Mouse (Mus musculus) embryonic facial prominence, embryonic 12.5 days (tissue): ENCODE measurements around the gene Flot1. TPM values are rescaled to one million over a fixed set of nuclear protein-coding genes. Genes with fewer than 3 reads are reported as not detected.

Source experiments
- ATAC-seq: fragments of 200-750 bp; cut with Nextera tagmentation; 2 replicates; pipeline ENCODE4 v1.8.0; 2017; ENCODE audit not compliant: insufficient number of reproducible peaks, insufficient read depth, low FRiP score, low TSS enrichment
- H3K27ac ChIP-seq: fragments of 300-500 bp; sonication (generic); 2 replicates; pipeline ENCODE4 v1.5.1; 2016; ENCODE audit warnings: mild to moderate bottlenecking
- H3K27me3 ChIP-seq: fragments of 300-500 bp; sonication (generic); 2 replicates; pipeline ENCODE4 v1.6.1; 2016; ENCODE audit warnings: mild to moderate bottlenecking, moderate library complexity
- H3K36me3 ChIP-seq: fragments of 300-500 bp; sonication (generic); 2 replicates; pipeline ENCODE4 v1.6.1; 2016; ENCODE audit warnings: mild to moderate bottlenecking
- H3K4me1 ChIP-seq: fragments of 300-500 bp; sonication (generic); 2 replicates; pipeline ENCODE4 v1.6.1; 2016
- H3K4me2 ChIP-seq: fragments of 300-500 bp; sonication (generic); replicated peaks from 2 replicates; pipeline ENCODE4 v1.6.1; 2016; ENCODE audit warnings: mild to moderate bottlenecking, moderate library complexity
- H3K4me3 ChIP-seq: fragments of 300-500 bp; sonication (generic); 2 replicates; pipeline ENCODE4 v1.5.1; 2016; ENCODE audit warnings: mild to moderate bottlenecking
- H3K9ac ChIP-seq: fragments of 300-500 bp; sonication (generic); 2 replicates; pipeline ENCODE4 v1.6.1; 2016; ENCODE audit warnings: mild to moderate bottlenecking, moderate library complexity
- H3K9me3 ChIP-seq: fragments of 300-500 bp; sonication (generic); 2 replicates; pipeline ENCODE4 v1.6.1; 2016; ENCODE audit warnings: mild to moderate bottlenecking, moderate library complexity
- WGBS: fragments of 180-500 bp; shearing (Covaris S2); methylation state at CpG from one replicate; pipeline ENCODE4 v1.1.7; 2016; 5-methylcytosine and 5-hydroxymethylcytosine counted together
- polyA plus RNA-seq: library from polyadenylated mRNA; unstranded; fragments of >200 nt; fragmentation: Nextera tagmentation; extraction: Ambion mirVana; gene quantifications from 2 replicates; pipeline ENCODE4 v1.2.1, GENCODE M21; 2016

The Flot1 gene
- 50.7 and 60.3 TPM in 2 replicates for polyA plus RNA-seq

DNA sequence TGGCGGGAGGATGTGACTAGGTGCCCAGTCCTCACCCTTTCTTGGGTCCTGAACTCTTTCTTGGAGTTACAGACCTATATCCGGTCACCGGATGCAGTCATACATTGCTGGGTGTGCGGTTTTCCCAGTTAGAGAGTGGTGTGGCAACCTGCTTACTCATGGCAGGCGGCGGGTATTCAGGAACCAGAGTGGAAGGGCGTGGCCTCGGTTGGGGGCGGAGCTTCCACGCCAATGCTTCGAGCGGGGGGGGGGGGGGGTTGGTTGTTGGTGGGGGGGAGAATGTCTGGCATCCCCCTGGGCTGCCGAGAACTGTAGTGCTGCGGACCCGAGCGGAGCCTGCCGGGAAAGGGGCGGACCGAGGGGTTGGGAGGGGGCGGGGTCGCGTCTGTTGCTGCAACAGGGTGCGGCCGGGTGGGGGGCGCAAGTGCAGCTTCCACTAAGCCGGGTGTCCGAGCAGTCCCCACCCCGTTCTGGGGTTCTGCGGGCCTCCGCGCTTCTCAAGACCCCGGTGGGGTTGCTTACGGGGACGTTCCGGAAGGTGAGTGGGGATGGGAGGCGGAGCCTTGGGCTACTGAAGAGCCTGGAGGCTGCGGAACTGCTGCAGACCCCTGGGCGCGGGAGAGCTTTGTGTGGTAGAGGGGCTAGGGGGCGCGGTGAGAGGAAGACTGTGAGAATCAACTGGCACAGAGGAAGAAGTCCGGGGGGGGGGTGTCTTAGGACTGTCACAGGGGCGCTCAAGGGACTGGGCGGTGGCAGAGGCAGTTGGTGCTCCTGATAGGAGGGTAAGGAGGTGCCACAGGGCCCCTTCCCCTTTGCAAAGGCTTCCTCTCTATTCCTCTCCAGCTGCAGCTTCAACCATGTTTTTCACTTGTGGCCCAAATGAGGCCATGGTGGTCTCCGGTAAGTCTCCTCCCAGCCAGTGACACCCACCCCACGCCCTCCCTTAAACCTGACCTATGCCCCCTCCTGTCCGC is at the start of gene Flot1:
Gene Flot1, plus strand, starts transcription at position 267 of the 974 bp plus-strand sequence.
- no peaks in the 10 kb centered on the region for H3K9me3 ChIP-seq
- H3K36me3 ChIP-seq = peaks cover 28% of the 10 kb centered on the region
- peak within 1 kb of the TSS; percentile 74 for H3K9ac ChIP-seq
- peak within 1 kb of the TSS; percentile 60 for H3K4me3 ChIP-seq
- ATAC-seq = peak; percentile 87
- no peaks in the 10 kb centered on the region for H3K27me3 ChIP-seq
- peaks cover 9% of the 10 kb centered on the region for H3K4me1 ChIP-seq
- peak within 1 kb of the TSS; percentile 93 for H3K4me2 ChIP-seq
- WGBS = 1% methylated on average over 40 of the region's 47 CpGs
- peak within 1 kb of the TSS; percentile 84 for H3K27ac ChIP-seq

DNA sequence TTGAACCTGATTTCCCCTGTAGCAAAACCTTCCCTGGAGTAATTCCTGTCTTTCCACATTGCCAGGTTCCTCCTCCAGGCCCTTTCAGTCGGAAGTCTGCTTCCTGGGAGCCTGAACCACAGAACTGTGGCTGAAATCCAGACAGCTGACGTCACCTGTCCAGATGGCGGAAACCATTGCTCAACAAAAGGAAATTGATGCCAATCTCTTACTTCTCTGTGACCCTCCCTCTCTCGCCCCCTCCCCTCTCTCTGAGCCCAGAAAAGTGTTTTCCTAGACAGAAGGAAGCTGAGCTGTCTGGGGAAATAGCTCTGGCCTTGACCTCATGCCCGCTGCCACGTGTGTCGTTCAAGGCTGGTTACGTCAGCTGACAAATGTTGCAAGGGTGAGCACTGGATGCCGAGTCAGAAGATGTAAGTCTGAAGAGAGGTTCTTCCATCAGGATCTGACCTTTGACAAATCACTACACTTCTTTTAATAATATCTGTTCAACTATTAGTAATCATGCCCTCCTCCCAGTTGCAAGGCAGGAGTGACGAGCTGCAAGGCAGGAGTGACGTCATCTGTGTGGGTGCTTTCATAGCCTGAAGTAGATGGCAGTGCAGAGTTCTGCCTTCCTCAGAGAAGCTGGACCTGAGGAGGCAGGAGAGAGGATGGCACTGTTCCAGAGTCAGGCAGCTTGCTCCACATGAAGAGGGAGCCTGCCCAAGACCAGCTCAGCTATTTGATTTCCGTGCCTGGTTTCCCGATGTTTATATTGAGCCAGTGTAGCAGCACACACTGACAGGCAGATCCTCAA is 46.0 kb upstream of the Flot1 start:
- ATAC-seq = no peak
- peak overlapping the region; percentile 50; the same call in 1 of the 2 replicates for H3K27ac ChIP-seq

DNA sequence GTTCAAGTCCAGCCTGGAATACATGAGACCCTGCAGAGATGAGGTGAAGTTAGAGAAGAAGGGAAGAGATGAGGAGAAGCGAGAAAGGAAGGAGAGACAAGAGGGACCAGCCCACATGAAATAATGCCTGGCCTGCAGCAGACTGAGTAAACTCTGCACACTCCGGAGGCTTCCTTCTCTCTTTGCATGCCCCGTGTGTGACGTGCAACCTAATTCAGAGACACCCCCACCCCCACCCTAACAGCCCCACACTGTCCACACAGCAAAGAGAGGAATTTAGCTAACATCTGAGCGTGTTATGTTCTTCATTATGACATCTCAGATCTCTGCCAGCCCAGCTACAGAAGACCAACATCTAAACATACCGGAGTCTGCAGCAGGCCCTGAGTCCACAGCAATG is 44.1 kb upstream of the Flot1 start:
- H3K4me2 ChIP-seq = no peak overlapping the region
- no peak overlapping the region for H3K27ac ChIP-seq

More for the DNA sequence above, 46.0 kb upstream of the Flot1 start:
- Histone ChIP-seq H3K27me3 (no peaks in the 10 kb centered on the region), H3K9ac (no peak overlapping the region), H3K4me3 (no peak overlapping the region), H3K9me3 (no peaks in the 10 kb centered on the region), H3K4me2 (no peak overlapping the region), H3K4me1 (peaks cover 10% of the 10 kb centered on the region), H3K36me3 (no peaks in the 10 kb centered on the region)
- 47% methylated on average over 13 of the region's 13 CpGs for WGBS

DNA sequence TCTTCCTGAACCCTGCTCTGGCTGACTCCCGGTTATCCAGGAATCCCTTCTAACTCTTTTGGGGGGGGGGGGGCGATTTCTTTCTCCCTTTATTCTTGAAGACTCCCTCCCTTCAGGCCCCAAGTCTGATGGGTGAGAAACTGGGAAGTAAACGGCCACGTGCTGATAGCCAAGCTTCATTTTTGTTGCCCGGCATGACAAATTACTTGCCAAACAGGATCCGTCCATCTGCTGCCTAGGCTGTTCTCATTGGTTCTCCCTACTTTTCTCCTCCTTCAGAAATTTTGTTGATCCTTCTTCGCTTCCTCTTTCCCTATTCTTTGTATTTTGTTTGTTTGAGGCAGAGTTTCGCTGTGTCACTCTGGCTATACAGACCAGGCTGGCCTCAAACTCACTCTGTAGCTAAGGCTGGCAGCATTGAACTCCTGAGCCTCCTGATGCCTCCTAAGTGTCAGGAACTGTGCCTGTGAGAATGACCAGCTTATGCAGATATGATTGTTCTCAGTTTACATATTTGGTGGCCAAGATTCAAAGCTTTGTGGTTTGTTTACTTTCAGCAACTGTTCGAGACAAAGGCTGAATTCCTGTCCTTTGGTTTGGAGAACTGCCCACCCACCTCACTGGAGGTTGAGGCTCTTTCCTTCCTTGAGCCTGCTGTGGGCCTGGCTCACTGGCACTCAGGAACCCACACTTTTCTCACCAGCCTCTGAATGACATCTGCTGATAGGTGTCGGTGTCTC is 43.4 kb upstream of the Flot1 start:
- no peak for ATAC-seq
- Histone ChIP-seq H3K27me3 (no peaks in the 10 kb centered on the region), H3K4me1 (peaks cover 10% of the 10 kb centered on the region), H3K27ac (no peak overlapping the region), H3K4me2 (no peak overlapping the region), H3K4me3 (no peak overlapping the region), H3K36me3 (no peaks in the 10 kb centered on the region), H3K9ac (no peak overlapping the region), H3K9me3 (no peaks in the 10 kb centered on the region)
- 65% methylated on average over 10 of the region's 10 CpGs for WGBS

More for the DNA sequence above, 44.1 kb upstream of the Flot1 start:
- no peak for ATAC-seq
- H3K4me3 ChIP-seq = no peak overlapping the region
- H3K9me3 ChIP-seq = no peaks in the 10 kb centered on the region
- 62% methylated on average over 6 of the region's 6 CpGs for WGBS
- H3K9ac ChIP-seq = no peak overlapping the region
- H3K4me1 ChIP-seq = peaks cover 10% of the 10 kb centered on the region
- no peaks in the 10 kb centered on the region for H3K36me3 ChIP-seq
- no peaks in the 10 kb centered on the region for H3K27me3 ChIP-seq

DNA sequence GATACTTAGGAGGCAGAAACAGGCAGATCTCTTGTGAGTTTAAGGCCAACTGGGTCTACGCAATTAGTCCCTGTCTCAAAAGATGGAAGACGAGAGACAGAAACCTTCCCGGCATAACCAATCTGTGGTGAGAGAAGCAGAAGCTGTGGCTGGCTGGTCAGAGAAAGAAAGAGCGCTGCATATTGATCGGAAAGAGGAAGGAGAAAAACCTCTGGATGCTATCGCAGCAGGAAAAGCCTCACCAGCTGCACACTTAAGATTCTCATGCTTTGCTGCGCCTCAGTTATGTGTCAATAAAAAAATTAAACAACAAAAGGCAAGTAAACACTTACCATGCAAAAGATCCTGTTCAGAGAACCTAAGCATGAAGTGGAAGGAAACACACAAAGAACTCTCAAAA is 42.7 kb upstream of the Flot1 start:
- H3K4me2 ChIP-seq = no peak overlapping the region
- H3K4me3 ChIP-seq = no peak overlapping the region
- WGBS = 93% methylated on average over 7 of the region's 7 CpGs
- H3K36me3 ChIP-seq = no peaks in the 10 kb centered on the region
- H3K9me3 ChIP-seq = no peaks in the 10 kb centered on the region
- no peaks in the 10 kb centered on the region for H3K27me3 ChIP-seq
- no peak overlapping the region for H3K27ac ChIP-seq
- peaks cover 10% of the 10 kb centered on the region for H3K4me1 ChIP-seq
- H3K9ac ChIP-seq = no peak overlapping the region
- ATAC-seq = no peak

DNA sequence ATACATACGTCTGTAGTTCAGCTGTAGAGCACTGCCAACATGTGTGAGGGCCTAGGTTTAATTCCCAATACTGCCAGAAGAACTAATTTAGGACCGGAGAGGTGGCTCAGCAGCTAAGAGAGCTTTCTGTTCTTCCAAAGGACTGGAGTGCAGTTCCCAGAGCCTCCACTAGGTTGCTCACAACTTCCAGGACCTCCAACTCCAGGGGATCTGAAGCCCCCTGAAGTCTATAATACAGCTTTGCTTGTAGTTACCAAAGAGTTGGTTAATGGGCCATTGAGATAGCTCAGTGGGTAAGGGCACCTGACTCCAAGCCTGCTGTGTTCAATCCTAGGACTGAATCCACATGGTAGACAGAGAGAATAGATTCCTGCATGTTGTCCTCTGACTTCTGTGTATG is 40.6 kb upstream of the Flot1 start:
- H3K9ac ChIP-seq = no peak overlapping the region
- H3K4me1 ChIP-seq = peaks cover under 1% of the 10 kb centered on the region; the same call in 1 of the 2 replicates
- H3K9me3 ChIP-seq = no peaks in the 10 kb centered on the region
- H3K27ac ChIP-seq = no peak overlapping the region
- H3K27me3 ChIP-seq = no peaks in the 10 kb centered on the region
- no peak for ATAC-seq
- WGBS = 69% methylated on average over 2 of the region's 2 CpGs
- H3K36me3 ChIP-seq = no peaks in the 10 kb centered on the region
- H3K4me2 ChIP-seq = no peak overlapping the region
- no peak overlapping the region for H3K4me3 ChIP-seq

DNA sequence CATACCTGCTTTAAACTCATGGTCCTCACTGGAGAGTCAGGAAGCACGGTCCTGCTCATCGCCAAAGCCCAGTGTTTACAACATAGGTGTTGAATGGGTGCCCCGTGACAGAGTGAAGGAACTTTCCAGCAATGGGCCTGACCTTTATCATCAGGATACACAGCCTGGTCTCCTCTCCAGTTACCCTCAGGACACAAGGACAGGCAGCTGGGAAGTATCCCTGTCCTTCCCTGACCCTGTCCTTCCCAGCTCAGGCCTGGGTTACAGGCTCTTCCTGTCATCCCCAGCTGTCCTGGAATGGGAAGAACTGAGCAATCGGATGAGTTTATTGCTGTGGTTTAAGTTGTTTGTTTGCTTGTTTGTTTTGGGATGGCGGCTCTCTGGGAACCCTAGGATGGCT is 40.1 kb upstream of the Flot1 start:
- 82% methylated on average over 5 of the region's 5 CpGs for WGBS
- Histone ChIP-seq H3K4me1 (no peaks in the 10 kb centered on the region), H3K4me3 (no peak overlapping the region), H3K27ac (no peak overlapping the region), H3K27me3 (no peaks in the 10 kb centered on the region), H3K36me3 (no peaks in the 10 kb centered on the region), H3K9ac (no peak overlapping the region), H3K4me2 (no peak overlapping the region), H3K9me3 (no peaks in the 10 kb centered on the region)
- ATAC-seq = no peak

DNA sequence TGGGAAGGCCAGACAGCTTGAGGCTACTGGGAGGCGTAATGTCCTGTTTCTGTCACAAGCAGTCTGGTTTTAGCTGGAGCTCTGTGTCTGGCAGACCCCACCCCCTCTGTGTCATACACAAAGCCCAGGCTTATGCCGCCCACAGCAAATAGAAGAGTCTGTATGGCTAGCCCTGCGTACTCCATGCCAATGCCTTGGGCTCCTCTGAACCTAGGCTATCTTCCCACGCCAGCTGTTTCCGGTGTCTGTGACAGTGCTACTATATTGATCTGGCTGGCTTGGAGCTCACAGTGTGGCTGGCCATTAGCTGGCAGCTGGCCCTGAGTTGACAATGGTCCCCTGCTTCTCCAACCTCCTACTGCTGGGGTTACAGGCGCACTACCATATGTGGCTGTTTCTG is 39.1 kb upstream of the Flot1 start:
- H3K36me3 ChIP-seq = no peaks in the 10 kb centered on the region

DNA sequence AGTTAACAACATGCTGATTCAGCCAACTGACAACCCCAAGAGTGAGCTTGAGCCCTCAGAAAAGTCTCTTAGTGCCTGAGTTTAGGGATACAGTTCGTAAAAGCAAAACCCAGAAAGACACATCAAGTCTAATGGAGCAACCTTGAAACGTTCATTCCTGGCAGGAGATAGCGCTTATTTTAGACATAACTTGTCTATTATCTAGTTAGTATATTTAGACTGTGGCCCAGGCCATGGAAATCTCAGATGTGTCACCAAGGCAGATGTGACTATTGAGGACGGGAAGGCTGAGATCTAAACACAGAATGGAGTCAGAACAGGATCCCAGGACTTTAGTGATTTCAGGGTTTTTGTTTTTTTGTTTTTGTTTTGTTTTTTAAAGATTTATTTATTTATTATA is 37.9 kb upstream of the Flot1 start:
- H3K4me1 ChIP-seq = no peaks in the 10 kb centered on the region
- no peak overlapping the region for H3K4me3 ChIP-seq
- 90% methylated on average over 4 of the region's 4 CpGs for WGBS
- no peak for ATAC-seq
- no peak overlapping the region for H3K9ac ChIP-seq
- no peaks in the 10 kb centered on the region for H3K27me3 ChIP-seq
- H3K27ac ChIP-seq = no peak overlapping the region
- no peaks in the 10 kb centered on the region for H3K9me3 ChIP-seq
- H3K4me2 ChIP-seq = no peak overlapping the region
- H3K36me3 ChIP-seq = no peaks in the 10 kb centered on the region

More for the DNA sequence above, 39.1 kb upstream of the Flot1 start:
- no peak overlapping the region for H3K4me3 ChIP-seq
- no peak overlapping the region for H3K27ac ChIP-seq
- no peak overlapping the region for H3K4me2 ChIP-seq
- peak; percentile 28; the same call in 1 of the 2 replicates for ATAC-seq
- no peaks in the 10 kb centered on the region for H3K27me3 ChIP-seq
- H3K4me1 ChIP-seq = no peaks in the 10 kb centered on the region
- no peaks in the 10 kb centered on the region for H3K9me3 ChIP-seq
- WGBS = 75% methylated on average over 6 of the region's 6 CpGs
- H3K9ac ChIP-seq = no peak overlapping the region

DNA sequence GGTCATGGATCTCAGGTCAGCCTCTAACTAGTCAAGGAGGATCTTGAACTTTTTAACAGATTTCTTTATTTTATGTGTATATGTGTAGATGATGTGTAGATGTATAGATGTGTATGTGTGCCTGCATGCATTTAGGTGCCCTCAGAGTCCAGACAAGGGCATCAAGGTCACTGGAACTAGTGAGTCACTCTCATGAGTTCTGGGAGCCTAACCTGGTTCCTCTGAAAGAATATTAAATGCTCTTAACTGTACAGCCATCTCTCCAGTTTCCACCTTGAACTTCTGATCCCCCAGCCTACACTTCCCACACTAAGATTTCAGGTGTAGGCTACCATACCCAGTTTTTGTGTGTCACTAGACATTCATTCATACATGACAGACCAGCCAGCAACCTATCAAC is 35.5 kb upstream of the Flot1 start:
- no peak overlapping the region for H3K4me2 ChIP-seq

DNA sequence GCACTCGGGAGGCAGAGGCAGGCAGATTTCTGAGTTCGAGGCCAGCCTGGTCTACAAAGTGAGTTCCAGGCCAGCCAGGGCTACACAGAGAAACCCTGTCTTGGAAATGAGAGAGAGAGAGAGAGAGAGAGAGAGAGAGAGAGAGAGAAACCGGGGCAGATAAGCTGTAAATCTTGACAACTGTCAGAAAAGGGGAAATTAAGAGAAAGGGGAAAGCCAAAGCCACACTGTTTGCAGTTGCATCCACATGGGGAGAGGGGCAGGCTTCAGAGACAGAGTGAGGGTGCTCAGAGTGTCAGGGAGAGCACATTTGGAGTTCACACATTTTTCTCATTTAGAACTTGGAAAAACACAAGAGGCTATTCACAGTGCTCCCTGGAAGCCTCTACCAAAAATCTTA is 35.0 kb upstream of the Flot1 start:
- Histone ChIP-seq H3K4me2 (no peak overlapping the region), H3K36me3 (no peaks in the 10 kb centered on the region), H3K27me3 (no peaks in the 10 kb centered on the region), H3K9ac (no peak overlapping the region), H3K27ac (no peak overlapping the region), H3K4me3 (no peak overlapping the region), H3K9me3 (no peaks in the 10 kb centered on the region), H3K4me1 (no peaks in the 10 kb centered on the region)
- no peak for ATAC-seq
- WGBS = 83% methylated on average over 3 of the region's 3 CpGs

More for the DNA sequence above, 35.5 kb upstream of the Flot1 start:
- H3K9ac ChIP-seq = no peak overlapping the region
- no peaks in the 10 kb centered on the region for H3K36me3 ChIP-seq
- no peaks in the 10 kb centered on the region for H3K4me1 ChIP-seq
- H3K9me3 ChIP-seq = no peaks in the 10 kb centered on the region
- no peak for ATAC-seq
- H3K27me3 ChIP-seq = no peaks in the 10 kb centered on the region
- H3K27ac ChIP-seq = no peak overlapping the region
- H3K4me3 ChIP-seq = no peak overlapping the region
